Mouse (Mus musculus) cerebellum, adult (tissue): Measurements from ENCODE around the gene Sh3bp1.

Experiments
- ATAC-seq: cut with Nextera tagmentation; 2 replicates; pipeline ENCODE4 v1.9.2; 2017; ENCODE audit warnings: mild to moderate bottlenecking, moderate library complexity, mixed read lengths; ENCODE audit not compliant: insufficient number of reproducible peaks, low FRiP score, low TSS enrichment

The Sh3bp1 gene

GRCm38 (mm10) chr15:78899740-78900584 is at the start of gene Sh3bp1:
Gene Sh3bp1 (plus strand): TSS chr15:78899768.
- ATAC-seq = no peak

DNA sequence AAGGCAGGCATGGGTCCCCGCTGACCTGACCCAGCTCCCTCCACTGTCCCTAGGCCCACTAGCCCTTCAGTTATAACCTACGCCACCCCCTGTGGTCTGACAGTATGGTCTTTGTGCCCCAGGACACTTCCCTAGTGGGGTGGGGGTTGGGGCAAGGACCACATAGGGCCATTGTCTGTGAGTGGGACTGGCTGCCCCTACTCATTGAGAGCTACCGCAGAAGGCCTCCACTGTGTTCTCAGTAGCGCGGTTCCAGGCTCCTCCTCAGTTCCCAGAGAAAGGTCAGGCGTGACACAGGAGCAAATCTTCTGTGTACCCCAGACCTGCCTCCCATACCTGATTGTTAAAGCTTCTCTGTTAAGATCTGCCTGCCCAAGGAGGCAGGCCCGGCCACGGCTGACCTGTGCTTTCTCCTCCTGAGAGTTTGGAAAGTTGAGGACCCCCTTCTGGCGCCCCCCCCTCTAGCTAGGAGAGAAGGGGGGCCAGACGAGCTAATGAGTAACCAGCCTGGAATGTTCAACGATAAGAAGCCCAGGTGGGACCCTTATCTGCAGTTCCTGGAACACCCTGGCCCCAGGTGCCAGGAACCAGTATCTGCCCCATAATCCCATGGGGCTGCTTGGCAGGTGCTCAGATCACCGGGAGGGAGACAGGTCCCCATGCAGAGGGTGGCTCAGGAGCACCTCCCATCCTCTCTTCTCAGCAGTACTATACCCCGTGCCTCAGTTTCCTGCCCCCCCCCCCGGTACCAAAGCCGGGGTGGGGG is 49.3 kb upstream of the Sh3bp1 start:
- ATAC-seq = no peak

DNA sequence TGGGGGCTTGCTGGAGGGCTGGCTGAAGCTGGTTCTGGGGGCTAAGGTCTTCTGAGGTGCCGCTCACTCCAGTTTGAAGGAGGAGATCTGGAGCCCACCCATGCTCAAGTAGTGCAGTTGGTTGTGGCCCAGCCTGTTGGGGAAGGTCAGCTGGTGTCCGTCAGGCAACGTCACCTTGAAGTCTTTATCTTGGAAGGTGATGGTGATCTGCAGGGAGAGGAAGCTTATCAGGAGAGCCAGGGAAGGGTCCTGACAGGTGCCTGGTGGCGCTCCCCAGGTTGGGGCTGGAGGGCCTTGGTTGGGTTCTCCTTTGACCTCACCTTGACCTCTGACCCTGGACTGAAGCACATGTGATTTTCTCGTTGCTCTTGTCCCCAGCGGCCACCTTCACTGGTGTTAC is 48.6 kb upstream of the Sh3bp1 start:
- ATAC-seq = no peak

- peak; percentile 74; the same call in 1 of the 2 replicates for ATAC-seq
Observed at GRCm38 (mm10) chr15:78851505-78852153, 47.9 kb upstream of the Sh3bp1 start.

GRCm38 (mm10) chr15:78855303-78855965 is 44.1 kb upstream of the Sh3bp1 start, which contains the start of gene Lgals2:
Gene Lgals2 (minus strand): TSS chr15:78855529.
- ATAC-seq = no peak

DNA sequence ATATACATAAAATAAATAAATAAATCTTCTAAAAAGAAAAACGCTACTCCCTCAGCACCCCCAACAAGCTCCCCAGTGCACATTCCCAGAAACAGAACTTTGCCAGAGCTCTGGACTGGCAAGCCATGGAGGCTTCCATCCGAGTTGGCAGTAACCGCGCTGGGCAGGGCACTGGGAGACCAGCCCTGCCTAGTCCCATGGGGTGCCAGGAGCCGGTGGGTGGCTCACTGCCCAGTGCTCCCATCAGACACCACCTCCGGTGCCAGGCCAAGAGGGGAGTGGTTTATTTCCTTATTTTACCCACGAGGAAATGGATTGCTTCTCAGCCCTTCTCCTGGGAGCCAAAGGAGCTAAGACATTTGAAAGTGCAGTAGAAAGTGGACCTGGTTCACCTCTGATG is 42.6 kb upstream of the Sh3bp1 start:
- no peak for ATAC-seq

DNA sequence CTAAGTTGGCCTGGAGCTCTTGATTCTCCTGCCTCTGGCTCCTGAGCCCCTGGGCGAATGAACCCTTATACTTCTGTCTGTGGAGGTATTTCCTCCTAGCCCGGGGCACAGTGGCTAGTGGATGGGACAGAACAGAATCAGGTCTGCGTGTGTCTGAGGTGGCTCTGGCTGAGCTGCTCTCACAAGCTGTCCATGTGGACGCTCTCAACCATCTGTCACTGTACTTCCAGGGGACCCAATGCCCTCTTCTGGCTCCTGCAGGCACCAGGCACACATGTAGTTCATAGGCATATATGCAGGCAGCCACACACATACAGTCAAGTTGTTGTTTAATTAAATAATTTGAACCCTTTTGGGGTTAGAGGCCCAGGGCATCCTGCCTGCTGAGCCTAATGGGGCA is 40.3 kb upstream of the Sh3bp1 start:
- peak; percentile 93 for ATAC-seq

GRCm38 (mm10) chr15:78859714-78860113 is 39.9 kb upstream of the Sh3bp1 start:
- ATAC-seq = no peak

DNA sequence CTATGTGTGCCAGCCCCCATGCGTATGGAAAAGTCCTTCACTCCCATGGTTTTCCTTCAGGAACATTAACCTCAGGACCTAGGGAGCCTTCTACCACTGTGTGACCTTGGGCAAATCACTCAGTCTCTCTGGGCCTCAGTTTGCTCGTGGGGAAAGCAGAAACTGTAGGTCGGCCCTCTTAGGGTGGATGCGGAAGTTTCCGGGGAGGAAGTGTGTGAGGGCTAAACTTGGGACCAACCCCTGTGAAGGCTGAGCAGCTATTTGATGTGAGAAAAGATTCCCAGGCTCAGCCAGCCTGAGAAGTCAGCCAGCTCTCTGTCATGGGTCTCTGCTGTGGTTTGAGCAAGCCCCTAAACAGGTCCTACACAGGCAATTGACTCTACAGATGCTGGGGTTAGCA is 37.3 kb upstream of the Sh3bp1 start:
- no peak for ATAC-seq

GRCm38 (mm10) chr15:78863154-78863553 is 36.4 kb upstream of the Sh3bp1 start:
- no peak for ATAC-seq

DNA sequence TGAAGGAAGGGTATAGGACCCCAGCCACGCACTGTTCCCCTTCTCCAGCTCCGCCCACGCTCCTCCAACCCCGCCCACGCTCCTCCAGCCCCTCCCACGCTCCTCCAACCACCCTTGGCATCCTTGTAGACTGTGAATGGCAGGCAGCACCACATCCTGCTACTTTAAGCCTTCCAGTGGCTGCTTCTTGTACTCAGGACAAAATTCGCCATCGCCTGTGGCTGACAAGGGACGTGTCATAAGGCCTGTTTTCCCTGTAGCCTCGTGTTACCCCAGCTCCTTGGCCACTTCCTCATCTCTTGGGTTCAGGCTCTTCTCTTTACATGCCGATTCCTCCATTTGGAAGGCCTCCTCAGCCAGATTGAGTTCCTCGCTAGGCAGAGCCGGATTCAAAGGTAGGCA is 35.7 kb upstream of the Sh3bp1 start:
- no peak for ATAC-seq

DNA sequence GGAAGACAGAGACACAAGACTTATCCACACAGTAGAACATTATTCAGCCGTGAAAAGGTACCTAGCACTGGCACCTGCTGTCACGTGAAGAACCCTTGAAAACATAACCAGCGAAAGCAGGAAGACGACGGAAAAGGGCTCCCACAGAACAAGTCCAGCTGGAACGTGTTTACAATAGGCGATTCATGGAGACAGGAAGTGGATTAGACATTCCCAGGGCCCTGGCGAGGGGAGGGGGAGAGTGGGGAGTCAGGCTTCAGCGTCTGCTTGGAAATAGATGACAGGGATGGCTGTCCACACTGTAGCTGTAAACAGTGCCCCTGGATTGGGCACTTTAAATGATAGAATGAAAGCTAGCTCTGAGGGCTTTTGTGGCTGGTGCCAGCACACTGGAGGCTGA is 31.2 kb upstream of the Sh3bp1 start:
- no peak for ATAC-seq

DNA sequence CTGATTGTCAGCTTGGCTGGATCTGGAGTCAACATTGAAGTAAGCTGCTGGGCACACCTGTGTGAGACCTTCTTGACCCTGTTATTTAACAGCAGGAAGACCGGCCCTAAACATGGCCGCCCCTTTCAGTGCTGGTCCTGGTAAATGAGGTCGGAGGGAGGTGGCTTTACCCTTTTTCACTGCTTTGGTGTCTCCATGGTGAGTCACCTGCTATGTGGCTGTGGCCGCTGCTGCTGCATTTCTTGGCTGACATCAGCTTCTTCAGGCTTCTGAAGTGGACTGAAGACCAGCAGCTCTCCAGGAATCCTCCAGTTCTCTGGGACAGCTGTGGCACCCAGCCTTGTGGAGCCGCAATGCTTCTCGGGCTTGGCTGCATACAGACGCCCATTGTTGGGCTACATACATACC is 30.7 kb upstream of the Sh3bp1 start:
- no peak for ATAC-seq

- peak; percentile 68; the same call in 1 of the 2 replicates for ATAC-seq
Observed at GRCm38 (mm10) chr15:78869775-78870174, 29.8 kb upstream of the Sh3bp1 start.

GRCm38 (mm10) chr15:78872021-78872608 is 27.5 kb upstream of the Sh3bp1 start:
- ATAC-seq = no peak

GRCm38 (mm10) chr15:78873803-78874435 is 25.6 kb upstream of the Sh3bp1 start:
- ATAC-seq = no peak

GRCm38 (mm10) chr15:78874989-78875388 is 24.6 kb upstream of the Sh3bp1 start:
- no peak for ATAC-seq

DNA sequence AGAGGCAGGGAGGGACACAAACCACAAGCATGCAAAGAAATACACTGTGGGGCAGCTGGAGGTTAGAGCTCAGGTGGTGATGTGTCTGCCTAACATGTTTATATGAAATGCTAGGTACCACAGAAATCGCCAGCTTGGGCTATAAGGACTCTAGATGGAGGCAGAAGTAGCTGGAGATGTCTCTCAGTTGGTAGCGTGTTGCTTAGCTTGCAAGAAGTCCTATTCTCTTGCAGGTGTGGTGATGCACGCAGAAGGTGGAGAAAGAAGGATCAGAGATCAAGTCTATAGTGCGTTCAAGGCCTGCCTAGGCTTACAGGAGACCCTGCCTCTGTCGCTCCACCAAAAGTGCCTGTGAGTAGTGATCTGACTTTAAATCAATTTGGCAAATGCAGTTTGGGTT is 24.0 kb upstream of the Sh3bp1 start:
- ATAC-seq = no peak

- peak; percentile 42 for ATAC-seq
Observed at GRCm38 (mm10) chr15:78876258-78876696, 23.3 kb upstream of the Sh3bp1 start.
